In the genomic region with DNA sequence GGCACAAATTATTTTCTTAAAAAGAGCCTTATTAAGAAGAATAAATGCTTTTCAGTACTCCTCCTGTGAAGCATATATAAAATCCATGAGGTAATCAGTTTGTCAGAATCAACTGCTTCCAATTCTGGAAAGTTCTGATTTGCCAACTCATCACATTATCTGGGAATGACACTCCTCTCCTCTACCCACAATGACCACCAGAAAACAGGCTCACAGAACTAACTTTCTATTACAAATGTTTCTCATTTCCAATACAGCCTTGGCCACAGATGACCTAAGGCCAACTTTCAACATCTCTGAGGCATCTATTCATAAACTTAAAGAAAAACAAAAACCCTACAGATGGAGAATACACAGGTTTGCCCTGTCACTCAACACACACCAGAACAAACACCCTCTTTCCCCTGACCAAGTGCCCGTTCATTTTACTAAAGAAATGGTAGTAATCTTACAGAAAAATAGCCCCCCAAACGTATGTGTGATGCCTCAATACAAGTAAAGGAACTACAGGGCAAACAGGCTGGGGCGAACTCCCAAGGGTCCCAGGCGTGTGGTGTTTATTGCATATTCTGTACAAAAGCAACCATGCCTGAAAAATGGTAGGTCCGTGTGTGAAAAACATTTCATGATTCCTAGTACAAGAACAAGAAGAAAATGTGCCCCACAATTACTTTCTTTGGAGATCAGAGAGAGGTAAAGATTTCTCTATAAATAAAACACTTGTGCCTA, we compare ENCODE assay signal across 10 mouse cellular contexts. TPM values are rescaled to one million over a fixed set of nuclear protein-coding genes. Genes with fewer than 3 reads are reported as not detected.
A peak's percentile ranks its signal among the peaks of the same experiment; 100 is the strongest.
DNase-seq lines count a peak whose midpoint lies in the region; ATAC-seq lines count a peak whose summit lies in the region.
"Had no signal": no experiment of that assay in that cellular context is flagged by ENCODE, and none has a peak within 500 bp of the region (broad histone marks: within the 10 kb centered on the region; RNA-seq: fewer than 3 reads in every experiment).

No protein-coding gene starts in this region.

- H3K36me3 ChIP-seq in kidney, embryonic 16.5 days (ENCODE audit: insufficient read depth, low read length): peaks cover 16% of the 10 kb centered on the region
- peaks cover 10% of the 10 kb centered on the region; the same call in 1 of the 2 replicates for H3K36me3 ChIP-seq in embryonic facial prominence, embryonic 15.5 days
- no peaks in the 10 kb centered on the region for H3K36me3 ChIP-seq in intestine, embryonic 16.5 days (ENCODE audit: control insufficient read depth, insufficient read depth, low read length)
- H3K36me3 ChIP-seq in neural tube, embryonic 14.5 days (ENCODE audit: control insufficient read depth, insufficient read depth, low read length): no peaks in the 10 kb centered on the region; the same call in 1 of the 2 replicates

- H3K4me3 ChIP-seq in kidney, embryonic 16.5 days (ENCODE audit: low read length): peak overlapping the region; percentile 42
- H3K4me3 ChIP-seq in embryonic facial prominence, embryonic 15.5 days (replicated peaks): peak overlapping the region; percentile 63
- H3K4me3 ChIP-seq in intestine, embryonic 16.5 days (ENCODE audit: low read length): peak overlapping the region; percentile 45
- H3K4me3 ChIP-seq in neural tube, embryonic 14.5 days (ENCODE audit: low read depth, low read length): peak overlapping the region; percentile 44

- no peak for DNase-seq in kidney, postnatal 14 days
- no peak for DNase-seq in left cerebral cortex, adult 8-10 months (ENCODE audit: low spot score in 2 of 2)
- DNase-seq in gastrocnemius, postnatal 25 days: no peak
- DNase-seq: right cerebral cortex, postnatal 25 days had no signal

- H3K4me2 ChIP-seq in kidney, embryonic 16.5 days (replicated peaks; ENCODE audit: low read depth, low read length): peak overlapping the region; percentile 51
- H3K4me2 ChIP-seq in embryonic facial prominence, embryonic 15.5 days (replicated peaks): peak overlapping the region; percentile 69
- H3K4me2 ChIP-seq in intestine, embryonic 16.5 days (ENCODE audit: low read depth, low read length): peak overlapping the region; percentile 52
- H3K4me2 ChIP-seq in neural tube, embryonic 14.5 days (ENCODE audit: low read depth, low read length): peak overlapping the region; percentile 84

- WGBS in kidney, embryonic 16.5 days: 44% methylated on average over 5 of the region's 5 CpGs
- WGBS in embryonic facial prominence, embryonic 15.5 days: 16% methylated on average over 5 of the region's 5 CpGs
- 33% methylated on average over 5 of the region's 5 CpGs for WGBS in intestine, embryonic 16.5 days
- 5% methylated on average over 5 of the region's 5 CpGs for WGBS in neural tube, embryonic 14.5 days

- no peaks in the 10 kb centered on the region for H3K9me3 ChIP-seq in kidney, embryonic 16.5 days (ENCODE audit: low read length)
- no peaks in the 10 kb centered on the region for H3K9me3 ChIP-seq in embryonic facial prominence, embryonic 15.5 days (replicated peaks)
- H3K9me3 ChIP-seq in intestine, embryonic 16.5 days (ENCODE audit: control insufficient read depth, low read length): no peaks in the 10 kb centered on the region
- no peaks in the 10 kb centered on the region for H3K9me3 ChIP-seq in neural tube, embryonic 14.5 days (ENCODE audit: control insufficient read depth, low read length)

- H3K4me1 ChIP-seq in kidney, embryonic 16.5 days (ENCODE audit: insufficient read depth, low read length): peaks cover 42% of the 10 kb centered on the region
- peaks cover 43% of the 10 kb centered on the region for H3K4me1 ChIP-seq in embryonic facial prominence, embryonic 15.5 days
- peaks cover 24% of the 10 kb centered on the region for H3K4me1 ChIP-seq in intestine, embryonic 16.5 days (ENCODE audit: control insufficient read depth, insufficient read depth, low read length)
- peaks cover 44% of the 10 kb centered on the region for H3K4me1 ChIP-seq in neural tube, embryonic 14.5 days (ENCODE audit: control insufficient read depth, insufficient read depth, low read length)

- peak overlapping the region; percentile 48 for H3K9ac ChIP-seq in kidney, embryonic 16.5 days (replicated peaks; ENCODE audit: low read length)
- peak overlapping the region; percentile 51 for H3K9ac ChIP-seq in embryonic facial prominence, embryonic 15.5 days
- H3K9ac ChIP-seq in intestine, embryonic 16.5 days (ENCODE audit: low read depth, low read length): peak overlapping the region; percentile 58
- H3K9ac ChIP-seq in neural tube, embryonic 14.5 days (replicated peaks; ENCODE audit: low read depth, low read length): peak overlapping the region; percentile 54; the same call in 1 of the 2 replicates

- H3K27me3 ChIP-seq in kidney, embryonic 16.5 days (ENCODE audit: insufficient read depth, low read length): peaks cover 3% of the 10 kb centered on the region; the same call in 1 of the 2 replicates
- H3K27me3 ChIP-seq in embryonic facial prominence, embryonic 15.5 days: no peaks in the 10 kb centered on the region
- 0 out of 2 replicates have a peak, but pooled peaks cover 1% of the 10 kb centered on the region for H3K27me3 ChIP-seq in intestine, embryonic 16.5 days (replicated peaks; ENCODE audit: control insufficient read depth, insufficient read depth, low read length)
- no peaks in the 10 kb centered on the region for H3K27me3 ChIP-seq in neural tube, embryonic 14.5 days (ENCODE audit: control insufficient read depth, insufficient read depth, low read length)

- no peak overlapping the region for H3K27ac ChIP-seq in kidney, embryonic 16.5 days (ENCODE audit: low read length)
- peak overlapping the region; percentile 73 for H3K27ac ChIP-seq in embryonic facial prominence, embryonic 15.5 days (replicated peaks)
- no peak overlapping the region for H3K27ac ChIP-seq in intestine, embryonic 16.5 days (ENCODE audit: low read length)
- peak overlapping the region; percentile 23; the same call in 1 of the 2 replicates for H3K27ac ChIP-seq in neural tube, embryonic 14.5 days (ENCODE audit: low read depth, low read length)

- no peak for ATAC-seq in kidney, embryonic 16.5 days (ENCODE audit: low FRiP score, low TSS enrichment)
- no peak for ATAC-seq in embryonic facial prominence, embryonic 15.5 days (ENCODE audit: insufficient number of reproducible peaks, low FRiP score, low TSS enrichment, low read depth)
- no peak for ATAC-seq in intestine, embryonic 16.5 days
- ATAC-seq in neural tube, embryonic 14.5 days (ENCODE audit: low read depth): no peak
- no peak for ATAC-seq in CD4-positive, CD25-positive, alpha-beta regulatory T cell, adult 4 months

RNA-seq across cellular contexts. Expression of gene Irs1, which starts 5.6 kb away (rescaled TPM):
- polyA plus RNA-seq in kidney, embryonic 16.5 days (2015; fragmentation: Nextera tagmentation; extraction: Ambion mirVana): 4.2 and 4.3 TPM in 2 replicates
- 10.8 and 12.0 TPM in 2 replicates for polyA plus RNA-seq in embryonic facial prominence, embryonic 15.5 days (2015; fragmentation: Nextera tagmentation; extraction: Ambion mirVana)
- polyA plus RNA-seq in intestine, embryonic 16.5 days (2015; fragmentation: Nextera tagmentation; extraction: Ambion mirVana): 2.1 TPM in 2 replicates
- 9.4 and 11.4 TPM in 2 replicates for polyA plus RNA-seq in neural tube, embryonic 14.5 days (2014; fragmentation: Nextera tagmentation; extraction: Ambion mirVana)
- not detected for polyA plus RNA-seq in CD4-positive, CD25-positive, alpha-beta regulatory T cell, adult 4 months (2017; shearing (Covaris generic))
- total RNA-seq in left cerebral cortex, adult 8-10 months (2022): 10 to 100 TPM; 14.2 to 15.8 (median 14.9) TPM
- total RNA-seq in gastrocnemius, postnatal 25 days (2021): 10 to 100 TPM; 55.0 to 69.2 TPM

RNA-seq across cellular contexts. Expression of gene Rhbdd1, which starts 30.6 kb away (rescaled TPM):
- 11.2 and 11.8 TPM in 2 replicates for polyA plus RNA-seq in kidney, embryonic 16.5 days (2015; fragmentation: Nextera tagmentation; extraction: Ambion mirVana)
- 9.1 and 10.3 TPM in 2 replicates for polyA plus RNA-seq in embryonic facial prominence, embryonic 15.5 days (2015; fragmentation: Nextera tagmentation; extraction: Ambion mirVana)
- 12.7 and 13.0 TPM in 2 replicates for polyA plus RNA-seq in intestine, embryonic 16.5 days (2015; fragmentation: Nextera tagmentation; extraction: Ambion mirVana)
- 2.7 and 3.2 TPM in 2 replicates for polyA plus RNA-seq in neural tube, embryonic 14.5 days (2014; fragmentation: Nextera tagmentation; extraction: Ambion mirVana)
- polyA plus RNA-seq in CD4-positive, CD25-positive, alpha-beta regulatory T cell, adult 4 months (2017; shearing (Covaris generic)): 10 to 100 TPM; 15.5 to 29.8 TPM
- total RNA-seq in left cerebral cortex, adult 8-10 months (2022): 10 to 100 TPM in 1 of 4 experiments, 1 to 10 TPM in 3; 8.5 to 10.5 (median 9.4) TPM
- 1 to 10 TPM; 6.5 to 7.7 TPM for total RNA-seq in gastrocnemius, postnatal 25 days (2021)

RNA-seq across cellular contexts. Expression of gene Gm9747, which starts 52.7 kb away (rescaled TPM):
- 13.1 and 15.0 TPM in 2 replicates for polyA plus RNA-seq in kidney, embryonic 16.5 days (2015; fragmentation: Nextera tagmentation; extraction: Ambion mirVana)
- 34.4 and 38.8 TPM in 2 replicates for polyA plus RNA-seq in embryonic facial prominence, embryonic 15.5 days (2015; fragmentation: Nextera tagmentation; extraction: Ambion mirVana)
- polyA plus RNA-seq in intestine, embryonic 16.5 days (2015; fragmentation: Nextera tagmentation; extraction: Ambion mirVana): 7.2 and 7.8 TPM in 2 replicates
- polyA plus RNA-seq in neural tube, embryonic 14.5 days (2014; fragmentation: Nextera tagmentation; extraction: Ambion mirVana): 33.9 and 35.4 TPM in 2 replicates
- polyA plus RNA-seq in CD4-positive, CD25-positive, alpha-beta regulatory T cell, adult 4 months (2017; shearing (Covaris generic)): not detected
- not detected for total RNA-seq in left cerebral cortex, adult 8-10 months (2022)
- not detected for total RNA-seq in gastrocnemius, postnatal 25 days (2021)
- total RNA-seq: hematopoietic stem cell, adult 5-6 weeks had no signal

Comparison
In these comparisons a context has a peak if more than half of its experiments do, and no peak if none do; other contexts are left out.
1. H3K27ac ChIP-seq: peak in embryonic facial prominence, embryonic 15.5 days (single experiment) and neural tube, embryonic 14.5 days (single experiment); none in kidney, embryonic 16.5 days (single experiment) and intestine, embryonic 16.5 days (single experiment).
2. Peak in every context shown above with its lines, with median percentiles within 50 percentile points of each other: H3K4me2 ChIP-seq, H3K4me3 ChIP-seq and H3K9ac ChIP-seq.